Mouse (Mus musculus) 3134 (cell line): ENCODE measurements around the gene Rftn1.

Source experiments
- DNase-seq: peaks from one replicate; pipeline ENCODE4 v3.0.0-alpha.2; 2011; ENCODE audit warnings: low spot score; ENCODE audit not compliant: insufficient read length; ENCODE audit errors: extremely low read depth

Gene Rftn1

GRCm38 (mm10) chr17:50098297-50098696 is 92.2 kb downstream of the Rftn1 start:
- no peak for DNase-seq

GRCm38 (mm10) chr17:50097831-50098230 is 92.6 kb downstream of the Rftn1 start:
- no peak for DNase-seq

- no peak for DNase-seq
Measured at GRCm38 (mm10) chr17:50096305-50096704, 94.2 kb downstream of the Rftn1 start.

- no peak for DNase-seq
Measured at GRCm38 (mm10) chr17:50094596-50094995, 95.9 kb downstream of the Rftn1 start.

GRCm38 (mm10) chr17:50094077-50094476 is 96.4 kb downstream of the Rftn1 start:
- no peak for DNase-seq

DNA sequence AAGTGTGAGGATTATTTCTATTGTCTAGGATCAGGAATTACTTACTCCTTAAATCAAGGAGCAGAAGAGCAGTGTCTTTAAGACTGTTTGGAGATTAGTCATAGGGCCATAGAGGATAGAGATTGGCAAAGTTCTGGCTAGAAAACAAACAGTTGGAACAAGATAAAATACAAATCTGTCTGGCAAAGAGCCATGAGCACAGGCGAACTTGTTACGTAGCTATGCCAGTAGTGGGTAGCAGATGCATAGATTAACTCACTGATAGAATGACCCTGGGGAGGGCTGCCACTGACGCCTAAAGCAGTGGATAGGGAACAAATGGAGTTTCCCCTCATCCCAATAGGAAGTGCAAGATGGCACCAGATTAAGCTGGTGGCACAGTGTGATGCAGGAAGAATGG is 97.1 kb downstream of the Rftn1 start:
- DNase-seq, result no peak

GRCm38 (mm10) chr17:50092848-50093247 is 97.6 kb downstream of the Rftn1 start:
- no peak for DNase-seq

GRCm38 (mm10) chr17:50091829-50092228 is 98.6 kb downstream of the Rftn1 start:
- no peak for DNase-seq

DNA sequence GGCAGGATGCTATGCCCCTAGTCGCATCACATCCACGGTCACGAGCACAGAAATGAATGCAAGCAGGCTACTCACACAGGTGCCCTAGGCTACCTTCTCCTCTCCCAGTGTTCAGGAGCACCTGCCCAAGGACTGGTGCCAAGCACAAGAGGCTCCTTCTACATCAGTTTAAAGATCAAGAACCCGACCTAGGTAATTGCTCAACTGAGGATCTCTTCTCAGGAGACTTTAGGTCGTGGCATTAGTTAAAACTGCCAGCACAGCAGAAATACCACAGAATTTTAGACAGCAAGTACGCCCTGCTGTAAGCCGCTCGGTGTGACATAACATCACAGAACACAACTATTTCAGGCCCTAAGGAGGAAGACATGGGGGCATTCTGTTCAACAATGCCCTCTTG is 100.7 kb downstream of the Rftn1 start:
- no peak for DNase-seq

DNA sequence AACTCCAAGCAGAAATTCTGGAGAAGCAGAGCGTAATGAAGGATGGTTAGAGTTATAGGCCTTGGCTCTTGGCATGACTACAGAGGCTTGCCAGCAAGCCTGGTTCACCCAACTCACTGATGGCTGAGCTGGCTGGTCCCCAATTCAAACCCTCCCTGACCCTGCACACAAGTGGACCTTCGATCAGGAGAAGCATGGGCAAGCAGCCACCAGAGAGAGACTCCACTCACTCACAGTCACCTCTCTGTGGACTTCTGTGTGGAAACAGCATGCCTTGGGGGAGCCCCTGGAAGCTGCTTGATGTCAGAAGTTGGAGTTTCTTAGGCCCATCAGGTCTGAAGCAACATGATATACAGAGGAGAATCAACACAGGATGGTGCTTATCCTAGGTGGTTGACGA is 102.4 kb downstream of the Rftn1 start:
- no peak for DNase-seq

GRCm38 (mm10) chr17:50086887-50087286 is 103.6 kb downstream of the Rftn1 start:
- no peak for DNase-seq

GRCm38 (mm10) chr17:50084721-50085120 is 105.8 kb downstream of the Rftn1 start:
- no peak for DNase-seq

GRCm38 (mm10) chr17:50083937-50084336 is 106.5 kb downstream of the Rftn1 start:
- no peak for DNase-seq

GRCm38 (mm10) chr17:50082947-50083346 is 107.5 kb downstream of the Rftn1 start:
- no peak for DNase-seq

DNA sequence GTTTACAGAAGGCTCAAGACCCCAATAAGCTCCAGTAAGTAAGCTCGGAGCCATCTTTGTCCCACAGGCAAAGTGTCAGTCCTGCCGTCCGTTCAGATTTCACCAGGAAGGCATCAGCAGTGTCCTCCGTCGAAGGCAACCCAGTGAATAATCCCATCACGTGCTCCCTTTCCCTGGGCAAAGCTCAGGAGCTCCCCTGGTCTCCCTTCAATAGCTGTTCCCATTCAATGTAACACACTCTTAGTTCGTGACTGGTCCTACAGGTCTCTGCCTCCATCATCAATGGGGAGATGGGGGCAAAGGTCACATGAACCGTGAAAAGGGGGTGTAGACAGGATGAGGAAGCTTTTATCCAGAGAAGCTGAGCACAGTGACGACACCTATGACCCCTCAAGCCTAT is 108.8 kb downstream of the Rftn1 start:
- DNase-seq, result no peak

GRCm38 (mm10) chr17:50080991-50081390 is 109.5 kb downstream of the Rftn1 start:
- no peak for DNase-seq

DNA sequence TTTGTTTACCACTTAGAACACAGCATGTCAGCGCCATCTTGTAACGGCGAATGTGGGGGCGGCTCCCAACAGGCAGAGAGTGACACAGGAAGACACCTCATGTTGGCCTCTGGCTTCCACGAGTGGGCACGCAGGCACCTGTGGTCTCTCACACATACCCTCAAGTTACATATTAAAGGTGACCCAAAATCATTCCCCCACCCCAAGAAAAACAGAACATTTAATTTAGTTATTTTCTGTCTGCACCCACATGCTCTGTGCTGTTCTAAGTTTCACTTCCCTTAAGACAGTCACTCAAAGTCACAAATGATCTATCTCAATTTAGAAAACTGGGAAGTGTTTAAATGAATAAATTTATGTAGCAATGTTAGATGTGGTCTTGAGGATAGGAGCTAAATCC is 111.7 kb downstream of the Rftn1 start:
- DNase-seq, result no peak

DNA sequence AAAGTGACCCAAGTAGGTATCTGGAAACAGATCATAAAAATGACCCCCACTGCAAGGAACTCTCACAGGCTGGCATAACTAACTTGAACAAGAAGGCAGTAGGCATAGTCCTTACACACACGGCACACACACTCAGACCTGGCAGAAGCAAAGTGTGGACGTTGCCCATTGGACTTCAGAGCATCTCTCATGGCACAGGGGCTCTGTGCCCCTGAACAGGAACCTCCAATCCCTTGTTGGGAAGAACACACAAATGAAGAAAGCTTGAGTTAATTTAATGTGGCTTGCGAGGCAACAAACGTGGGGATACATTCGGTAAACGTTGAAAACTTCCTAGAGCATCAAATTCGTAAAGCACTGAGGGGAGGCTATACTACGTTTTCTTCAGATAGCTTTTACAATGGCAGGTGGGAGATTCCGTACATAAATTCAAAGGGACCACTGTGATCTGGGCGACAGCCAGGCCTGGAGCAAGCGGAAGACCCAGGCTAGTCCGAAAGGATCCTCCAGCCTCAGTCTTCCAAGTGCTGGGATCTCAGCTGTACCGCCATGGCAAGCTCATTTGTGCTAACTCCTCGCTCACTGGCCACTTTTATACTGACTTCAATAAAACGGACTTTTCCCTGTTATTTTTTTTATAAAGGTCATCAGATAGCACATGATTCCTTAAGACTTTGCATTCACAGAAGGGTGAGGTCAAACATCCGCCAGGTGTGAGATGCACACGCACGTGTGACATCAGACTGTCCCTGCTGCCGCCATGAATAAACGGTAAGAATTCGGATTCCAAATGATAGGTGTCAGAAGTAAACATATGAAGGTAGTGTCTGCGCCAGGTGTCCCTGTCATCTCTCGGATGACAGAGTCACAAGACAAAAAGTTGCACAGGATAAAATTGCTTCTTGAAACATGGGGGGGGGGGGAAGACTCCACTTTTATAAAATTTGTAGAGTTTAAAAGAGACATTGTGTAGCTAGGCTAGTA is 117.2 kb downstream of the Rftn1 start:
- DNase-seq, result no peak

DNA sequence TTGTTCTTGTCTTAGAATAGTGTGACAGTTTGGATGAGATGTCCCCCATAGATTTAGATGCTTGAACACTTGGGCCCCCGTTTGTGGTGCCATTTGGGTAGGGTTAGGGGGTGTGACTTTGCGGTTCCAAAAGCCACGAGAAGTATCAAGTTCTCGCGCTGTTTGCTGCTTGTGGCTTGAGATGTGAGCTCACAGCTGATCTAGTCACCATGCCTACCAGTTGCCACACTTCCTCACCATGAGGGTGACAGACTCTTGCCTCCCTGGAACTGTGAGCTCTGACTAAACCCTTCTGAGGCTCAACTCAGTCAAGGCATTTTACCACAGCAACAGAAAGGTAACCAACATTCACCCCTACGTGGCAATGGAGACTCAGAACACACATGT is 118.9 kb downstream of the Rftn1 start:
- no peak for DNase-seq

DNA sequence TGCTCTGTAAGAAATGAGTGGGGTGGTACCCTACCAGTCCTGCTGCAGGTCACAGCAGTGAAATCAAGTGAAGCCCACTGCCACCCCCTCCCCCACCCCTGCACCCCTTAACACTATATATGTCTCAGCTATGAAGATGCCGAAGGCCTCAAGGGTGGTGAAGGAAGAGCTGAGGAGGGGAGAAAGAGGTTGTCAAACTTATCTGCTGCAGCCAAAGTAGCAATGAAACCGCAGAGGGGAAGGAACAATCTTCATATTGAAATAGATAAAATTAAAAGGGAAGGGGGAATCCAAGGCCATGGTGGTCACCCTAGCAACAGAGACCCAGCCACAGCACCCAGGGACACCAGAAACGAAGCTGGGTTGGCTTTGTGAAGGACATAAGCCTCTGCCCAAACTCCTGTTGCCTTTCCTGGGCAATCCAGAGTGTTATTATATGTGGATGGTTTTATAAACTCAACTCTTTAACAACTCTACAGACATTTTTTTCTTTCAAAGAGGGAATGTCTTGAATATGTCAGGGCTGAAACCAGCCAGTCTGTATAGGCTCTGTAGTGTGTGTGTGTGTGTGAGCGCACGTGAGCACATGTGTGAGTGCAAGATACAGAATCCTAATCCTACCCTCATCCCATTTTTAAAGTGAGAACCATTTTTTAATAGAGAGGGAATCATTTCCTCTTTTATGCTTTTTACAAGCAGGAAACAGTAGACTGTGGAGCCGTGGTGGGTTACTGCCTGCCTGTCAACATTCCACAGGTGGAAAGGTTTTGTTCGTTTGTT is 119.5 kb downstream of the Rftn1 start:
- no peak for DNase-seq

GRCm38 (mm10) chr17:50069897-50070636 is 120.4 kb downstream of the Rftn1 start:
- DNase-seq, result no peak
